Mouse (Mus musculus) T-cell, adult 2 months (primary cell): Measurements from ENCODE around the gene Pnrc1.

ENCODE experiments used
- DNase-seq: peaks from one replicate; pipeline ENCODE4 v3.0.0; 2022; ENCODE audit warnings: low spot score

Gene Pnrc1

GRCm38 (mm10) chr4:33270386-33271314, 19.3 kb downstream of the Pnrc1 start:
- no peak for DNase-seq

GRCm38 (mm10) chr4:33264979-33265726, 24.8 kb downstream of the Pnrc1 start:
- no peak for DNase-seq

- DNase-seq: no peak
These were observed 27.1 kb downstream of the Pnrc1 start for GRCm38 (mm10) chr4:33262897-33263296.

GRCm38 (mm10) chr4:33261311-33261753, 28.6 kb downstream of the Pnrc1 start:
- peak; percentile 43 for DNase-seq

- DNase-seq: no peak
These were observed 29.7 kb downstream of the Pnrc1 start for GRCm38 (mm10) chr4:33260311-33260710.

- no peak for DNase-seq
These were observed 32.5 kb downstream of the Pnrc1 start for GRCm38 (mm10) chr4:33257263-33257964.

- no peak for DNase-seq
These were observed 35.3 kb downstream of the Pnrc1 start for GRCm38 (mm10) chr4:33254706-33255105.

- DNase-seq: no peak
These were observed 39.1 kb downstream of the Pnrc1 start for GRCm38 (mm10) chr4:33250867-33251266.

- DNase-seq: no peak
These were observed 40.2 kb downstream of the Pnrc1 start for GRCm38 (mm10) chr4:33249716-33250230.

GRCm38 (mm10) chr4:33248915-33249314, 41.0 kb downstream of the Pnrc1 start:
- no peak for DNase-seq

GRCm38 (mm10) chr4:33248062-33248889, 41.7 kb downstream of the Pnrc1 start:
- peak; percentile 99 for DNase-seq

GRCm38 (mm10) chr4:33247479-33248053, 42.4 kb downstream of the Pnrc1 start:
- peak; percentile 98 for DNase-seq

GRCm38 (mm10) chr4:33245853-33246395, 44.0 kb downstream of the Pnrc1 start:
- DNase-seq: peak; percentile 23

- peak; percentile 69 for DNase-seq
These were observed 46.0 kb downstream of the Pnrc1 start for GRCm38 (mm10) chr4:33243921-33244320.

GRCm38 (mm10) chr4:33243016-33243758, 46.8 kb downstream of the Pnrc1 start:
- peak; percentile 16 for DNase-seq

- DNase-seq: peak; percentile 24
These were observed 47.4 kb downstream of the Pnrc1 start for GRCm38 (mm10) chr4:33242536-33242935.

- DNase-seq: no peak
These were observed 59.1 kb downstream of the Pnrc1 start for GRCm38 (mm10) chr4:33230881-33231280.

GRCm38 (mm10) chr4:33229639-33230038, 60.3 kb downstream of the Pnrc1 start:
- no peak for DNase-seq

- DNase-seq: peak; percentile 58
These were observed 62.8 kb downstream of the Pnrc1 start for GRCm38 (mm10) chr4:33227164-33227563.
